Mouse (Mus musculus): ENCODE measurements around the gene Grm1.

- TF ChIP-seq HCFC1 (IDR thresholded peaks at IDR 0.05; ENCODE audit: low read depth, low read length) (no peak), ZKSCAN1 (IDR thresholded peaks at IDR 0.05; ENCODE audit: borderline replicate concordance, low read depth, low read length) (no peak), CTCF (conservative IDR thresholded peaks at IDR 0.05 in 1 of 2, IDR thresholded peaks at IDR 0.05 in 1 of 2; ENCODE audit: low read depth in 2 of 2, low read length in 2 of 2) (no peak), GABPA (IDR thresholded peaks at IDR 0.05; ENCODE audit: insufficient replicate concordance, low read depth, low read length) (no peak), BHLHE40 (IDR thresholded peaks at IDR 0.05; ENCODE audit: low read depth, low read length) (no peak)
Observed at GRCm38 (mm10) chr10:10835406-10835805, 246.8 kb downstream of the Grm1 start.
